Mouse (Mus musculus) gastrocnemius, postnatal 36 days (tissue): ENCODE results near the gene Rhbdl1. TPM values are rescaled to one million over a fixed set of nuclear protein-coding genes. Genes with fewer than 3 reads are reported as not detected.
A peak's percentile ranks its signal among the peaks of the same experiment; 100 is the strongest.
"Not testable (repeated sequence)": the region's sequence is repeated elsewhere in the genome, so short reads cannot be mapped to it uniquely, and the experiment has no call there.

ENCODE experiments used
- DNase-seq, 2 experiments: peaks; one replicate each; pipeline ENCODE4 v3.0.0; 2022
- intact Hi-C: fragments of 180-260 bp; cut with DNase I; formaldehyde crosslinking; loops from one replicate; pipeline ENCODE4 v1.15.1; 2025
- total RNA-seq, 2 experiments: library from RNA; stranded (reverse); gene quantifications; 2 replicates each; pipeline ENCODE4 v1.2.3; 2021

Gene Rhbdl1
- total RNA-seq, 2 experiments from 2014 or later, result 23.2 to 27.7 TPM

DNA sequence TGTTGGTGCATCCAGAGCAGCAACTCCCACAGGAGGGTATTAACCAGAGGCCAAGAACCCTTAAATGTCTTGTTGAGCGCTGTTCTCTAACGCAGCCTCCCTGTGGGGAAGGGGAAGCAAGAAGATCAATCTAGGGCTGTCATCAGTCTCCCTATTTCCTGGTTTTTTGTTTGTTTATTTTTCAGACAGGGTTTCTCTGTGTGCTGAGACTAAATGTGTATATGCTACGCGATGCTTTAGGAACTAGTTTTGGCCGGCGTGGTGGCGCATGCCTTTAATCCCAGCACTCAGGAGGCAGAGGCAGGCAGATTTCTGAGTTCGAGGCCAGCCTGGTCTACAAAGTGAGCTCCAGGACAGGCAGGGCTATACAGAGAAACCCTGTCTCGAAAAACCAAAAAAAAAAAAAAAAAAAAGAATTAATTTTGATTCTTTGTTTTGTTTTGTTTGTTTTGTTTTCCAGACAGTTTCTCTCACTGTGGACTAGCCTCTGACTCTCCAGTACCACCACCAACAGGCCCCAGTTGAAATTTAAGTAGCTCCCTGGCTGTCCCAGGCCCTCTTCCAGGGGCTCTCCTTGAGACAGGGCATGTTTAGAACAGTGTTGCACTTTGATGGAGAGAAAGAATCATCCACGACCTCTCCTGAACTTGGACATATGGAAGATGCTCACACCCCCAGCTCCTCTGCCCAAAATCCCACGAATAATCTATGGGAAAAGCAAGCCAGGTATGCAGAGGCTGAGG is 36.5 kb upstream of the Rhbdl1 start:
- DNase-seq, result no peak
- intact Hi-C loops, result loop anchor here (2.0 kb wide), 1 partner anchor 41 kb away; the partner anchor contains the start of gene Stub1

GRCm38 (mm10) chr17:25872676-25873075 is 35.6 kb upstream of the Rhbdl1 start:
- intact Hi-C loops, result no loop called here
- DNase-seq, result no peak

- not testable (repeated sequence) for DNase-seq
Measured at GRCm38 (mm10) chr17:25871566-25871965, 34.5 kb upstream of the Rhbdl1 start.

GRCm38 (mm10) chr17:25869954-25870353 is 32.9 kb upstream of the Rhbdl1 start:
- intact Hi-C loops, result no loop called here

More at GRCm38 (mm10) chr17:25871566-25871965, 34.5 kb upstream of the Rhbdl1 start:
- intact Hi-C loops, result not testable (repeated sequence)

DNA sequence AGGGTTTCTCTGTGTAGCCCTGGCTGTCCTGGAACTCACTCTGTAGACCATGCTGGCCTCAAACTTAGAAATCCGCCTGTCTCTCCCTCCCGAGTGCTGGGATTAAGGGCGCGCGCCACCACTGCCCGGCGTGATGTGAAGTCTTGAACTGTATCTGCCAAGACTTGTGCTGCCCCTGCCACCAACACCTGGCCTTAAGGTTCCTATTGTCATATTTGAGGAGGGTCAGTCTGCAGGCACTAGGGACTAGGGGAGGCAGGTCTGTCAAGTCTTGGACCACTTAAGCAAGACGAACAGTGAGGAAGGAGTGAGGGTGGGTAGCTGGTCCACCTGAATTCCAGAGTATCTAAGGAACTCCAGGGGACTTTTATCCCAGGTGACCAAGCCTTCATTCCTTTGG is 32.4 kb upstream of the Rhbdl1 start:
- intact Hi-C loops, result no loop called here
- no peak for DNase-seq

More at GRCm38 (mm10) chr17:25869954-25870353, 32.9 kb upstream of the Rhbdl1 start:
- DNase-seq, result no peak

DNA sequence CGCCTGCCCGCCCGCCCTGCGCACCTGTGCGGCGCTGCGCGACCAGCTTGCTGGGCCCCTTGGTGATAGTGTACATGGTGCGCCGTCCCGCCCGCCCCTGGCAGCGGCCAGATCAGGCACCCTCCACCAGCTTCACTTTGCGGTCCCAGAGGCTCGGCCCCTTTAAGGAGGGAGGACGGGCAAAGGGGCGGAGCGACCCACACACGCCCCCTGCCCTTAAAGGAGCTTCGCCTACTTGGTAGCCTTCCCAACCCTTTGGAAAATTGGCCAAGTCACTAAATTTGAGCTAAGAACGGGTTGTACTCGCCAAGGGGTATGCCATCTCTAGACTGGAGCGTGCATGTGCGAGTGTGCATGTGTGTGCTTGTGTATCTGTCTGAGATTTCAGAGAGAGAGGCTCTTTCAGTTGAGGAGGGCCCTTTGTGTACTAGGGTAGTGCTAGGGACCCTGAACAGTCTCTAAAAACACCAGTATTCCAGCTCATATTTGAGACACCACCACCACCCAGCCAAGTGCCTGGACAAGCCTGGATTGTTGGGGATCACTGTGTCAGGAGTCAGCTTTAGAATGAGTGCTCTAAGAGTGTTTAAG is 31.6 kb upstream of the Rhbdl1 start, which contains the start of gene Mcrip2:
TSS of gene Mcrip2 (minus strand) at position 164 of the 591 bp plus-strand sequence.
- intact Hi-C loops, result no loop called here
- peak; percentile 72 to 77 for DNase-seq

- DNase-seq, result peak; percentile 49 to 60
- intact Hi-C loops, result no loop called here
Measured at GRCm38 (mm10) chr17:25867836-25868600, 30.9 kb upstream of the Rhbdl1 start.

GRCm38 (mm10) chr17:25867509-25867835 is 30.4 kb upstream of the Rhbdl1 start:
- no peak for DNase-seq
- intact Hi-C loops, result no loop called here

GRCm38 (mm10) chr17:25866172-25866571 is 29.1 kb upstream of the Rhbdl1 start:
- no peak for DNase-seq

DNA sequence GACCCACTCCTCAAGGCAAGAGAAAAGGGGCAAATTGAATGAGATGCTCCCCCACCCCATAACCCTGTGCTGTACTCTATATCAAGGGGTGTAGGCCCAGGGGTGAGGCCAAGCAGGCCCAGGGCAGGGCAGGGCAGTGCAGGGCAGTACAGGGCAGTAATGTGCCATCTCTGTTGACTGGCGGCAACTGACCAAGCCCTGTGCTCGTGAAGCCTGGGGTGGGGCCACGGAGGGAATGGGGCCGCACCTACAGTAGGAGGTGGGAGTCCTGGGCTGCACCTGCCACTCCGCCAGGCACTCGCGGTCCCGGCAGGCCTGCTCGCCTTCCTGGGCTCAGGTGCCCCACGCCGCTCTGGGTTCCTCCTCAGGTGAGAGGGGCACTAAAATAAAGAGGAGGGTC is 28.2 kb upstream of the Rhbdl1 start:
- intact Hi-C loops, result no loop called here
- no peak for DNase-seq

More at GRCm38 (mm10) chr17:25866172-25866571, 29.1 kb upstream of the Rhbdl1 start:
- intact Hi-C loops, result no loop called here

GRCm38 (mm10) chr17:25864311-25864710 is 27.2 kb upstream of the Rhbdl1 start:
- intact Hi-C loops, result no loop called here

GRCm38 (mm10) chr17:25863681-25864080 is 26.6 kb upstream of the Rhbdl1 start:
- DNase-seq, result no peak
- intact Hi-C loops, result no loop called here

More at GRCm38 (mm10) chr17:25864311-25864710, 27.2 kb upstream of the Rhbdl1 start:
- no peak for DNase-seq

GRCm38 (mm10) chr17:25861704-25862612 is 24.9 kb upstream of the Rhbdl1 start:
- intact Hi-C loops, result no loop called here
- no peak for DNase-seq

DNA sequence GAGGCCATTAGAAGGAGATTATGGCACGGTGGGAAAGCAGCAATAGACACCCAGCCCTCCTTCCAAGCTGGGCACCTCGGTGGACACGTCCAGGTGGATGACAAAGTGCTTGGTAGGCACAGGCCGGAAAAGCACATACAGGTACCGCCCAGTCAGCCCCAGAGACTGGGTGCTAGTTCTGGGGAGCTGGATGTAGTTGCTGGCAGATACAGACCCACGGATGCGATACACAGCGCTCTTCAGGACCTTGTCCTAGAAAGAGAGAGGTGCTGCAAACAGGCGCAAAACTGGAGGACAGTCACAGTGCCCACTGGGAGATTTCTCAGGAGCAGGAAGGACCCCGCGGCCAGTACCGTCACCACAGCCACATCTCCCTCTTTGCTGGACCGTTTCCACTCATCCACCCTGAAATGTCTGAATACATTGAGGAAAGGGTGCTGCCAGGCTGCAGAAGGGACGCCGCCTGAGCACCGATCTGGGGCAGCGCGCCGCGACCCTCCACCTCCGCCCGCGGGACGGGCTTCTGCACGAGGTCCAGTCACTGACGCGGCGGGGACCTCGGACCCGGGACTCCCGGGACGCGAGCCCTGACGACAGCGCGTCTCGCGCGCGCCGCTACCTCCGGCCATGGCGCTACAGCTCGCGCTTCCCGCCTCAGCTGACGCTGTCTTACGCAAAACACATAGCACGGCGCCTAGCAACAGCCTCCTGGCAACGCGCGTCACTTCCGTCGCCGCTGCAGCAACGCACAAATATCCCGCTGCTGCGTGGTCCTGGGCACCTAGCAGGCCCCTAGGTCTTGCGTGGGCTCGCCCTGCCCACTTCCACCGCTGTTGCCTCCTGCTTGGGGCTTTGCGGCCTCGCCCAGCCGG is 24.0 kb upstream of the Rhbdl1 start, which contains the start of gene Wdr90:
TSS of gene Wdr90 (minus strand) at position 670 of the 872 bp plus-strand sequence.
- intact Hi-C loops, result no loop called here
- peak; percentile 80 to 83 for DNase-seq

GRCm38 (mm10) chr17:25860229-25860628 is 23.1 kb upstream of the Rhbdl1 start:
- no peak for DNase-seq
- intact Hi-C loops, result no loop called here

DNA sequence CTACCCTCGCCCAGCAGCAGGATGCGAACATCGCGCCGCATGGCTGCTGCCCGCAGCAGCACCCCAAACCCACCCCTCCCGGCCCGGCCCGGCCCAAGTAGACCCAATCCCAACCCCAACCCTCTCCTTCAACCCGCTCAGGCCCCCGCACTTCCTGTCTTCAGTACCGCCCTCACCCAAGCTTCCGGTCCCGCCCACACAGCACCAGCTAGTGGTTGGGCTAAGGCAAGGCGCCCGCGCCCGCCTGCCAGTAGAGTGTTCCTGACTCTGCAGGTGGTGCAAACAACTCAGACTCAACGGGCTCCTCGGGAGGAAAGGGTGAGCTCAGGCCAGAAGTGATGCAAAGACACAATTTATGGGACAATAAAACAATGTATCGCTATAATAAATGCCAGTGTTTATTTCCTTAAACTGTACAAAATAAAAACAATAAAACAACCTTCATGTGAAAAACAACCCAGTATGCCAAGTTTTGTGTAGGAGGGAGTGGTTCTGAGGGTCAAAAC is 7.4 kb upstream of the Rhbdl1 start, which contains the start of gene Rhot2:
TSS of gene Rhot2 (minus strand) at position 456 of the 506 bp plus-strand sequence.
- intact Hi-C loops, result no loop called here
- peak; percentile 90 to 94 for DNase-seq

GRCm38 (mm10) chr17:25843636-25844395 is 6.7 kb upstream of the Rhbdl1 start:
- intact Hi-C loops, result no loop called here
- no peak for DNase-seq

- DNase-seq, result no peak
- intact Hi-C loops, result no loop called here
Measured at GRCm38 (mm10) chr17:25843122-25843521, 6.0 kb upstream of the Rhbdl1 start.
